Mouse (Mus musculus) lung, postnatal 0 days (tissue): Measurements from ENCODE around the gene Cgnl1.

Source experiments
- CTCF ChIP-seq: IDR thresholded peaks from 2 replicates; pipeline ENCODE4 v1.5.1; 2016; ENCODE audit warnings: antibody characterized with exemption, mild to moderate bottlenecking
- EP300 ChIP-seq: IDR thresholded peaks from 2 replicates; pipeline ENCODE4 v1.6.1; 2016; ENCODE audit warnings: antibody characterized with exemption, mild to moderate bottlenecking, control low read depth

DNA sequence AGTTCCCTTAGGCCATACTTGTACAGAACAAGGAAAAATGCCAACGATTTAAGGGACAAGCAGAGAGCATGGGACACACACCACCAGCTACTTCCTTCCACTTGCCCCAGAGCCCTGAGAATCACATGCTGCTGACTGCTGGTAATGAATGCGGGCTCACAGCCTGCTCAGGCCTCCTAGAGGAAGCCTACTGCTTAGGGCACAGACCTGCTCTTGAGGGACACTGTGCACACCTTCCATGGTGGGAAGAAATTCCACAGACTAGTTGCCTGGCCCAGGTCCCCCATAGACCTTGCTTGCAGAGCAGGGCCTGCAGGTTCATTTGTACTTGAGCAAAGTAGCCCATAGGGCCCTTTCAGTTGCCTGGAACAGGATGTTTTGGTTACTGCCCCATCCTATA lies 136.5 kb downstream of the Cgnl1 start:
- no peak for TF ChIP-seq CTCF
- TF ChIP-seq EP300 = no peak
